In genomic region chr4:117890750-117891149, GRCm38 (mm10) we compare ENCODE assay signal across 11 mouse cellular contexts. TPM values are rescaled to one million over a fixed set of nuclear protein-coding genes. Genes with fewer than 3 reads are reported as not detected.
DNase-seq lines count a peak whose midpoint lies in the region; ATAC-seq and TF ChIP-seq lines count a peak whose summit lies in the region.
"Had no signal": no experiment of that assay in that cellular context is flagged by ENCODE, and none has a peak within 500 bp of the region (broad histone marks: within the 10 kb centered on the region; RNA-seq: fewer than 3 reads in every experiment).

No protein-coding gene starts in this region.

- H3K27ac ChIP-seq in kidney, embryonic 16.5 days (ENCODE audit: low read length): no peak overlapping the region
- no peak overlapping the region for H3K27ac ChIP-seq in embryonic facial prominence, embryonic 13.5 days
- H3K27ac ChIP-seq in hindbrain, postnatal 0 days: no peak overlapping the region
- H3K27ac ChIP-seq in midbrain, postnatal 0 days (ENCODE audit: low read depth, low read length): no peak overlapping the region

- H3K4me1 ChIP-seq in kidney, embryonic 16.5 days (ENCODE audit: insufficient read depth, low read length): peaks cover 20% of the 10 kb centered on the region
- H3K4me1 ChIP-seq in embryonic facial prominence, embryonic 13.5 days: peaks cover 21% of the 10 kb centered on the region
- peaks cover 11% of the 10 kb centered on the region; the same call in 1 of the 2 replicates for H3K4me1 ChIP-seq in hindbrain, postnatal 0 days (ENCODE audit: insufficient read depth, low read length)
- H3K4me1 ChIP-seq in midbrain, postnatal 0 days (ENCODE audit: insufficient read depth, low read length): peaks cover 10% of the 10 kb centered on the region; the same call in 1 of the 2 replicates

- DNase-seq in kidney, adult 9 months: no peak
- no peak for DNase-seq in hindbrain, postnatal 0 days (ENCODE audit: low spot score)
- DNase-seq in midbrain, postnatal 0 days (ENCODE audit: low spot score): no peak
- no peak for DNase-seq in adrenal gland, postnatal 4 days (ENCODE audit: low spot score in 2 of 2)
- no peak for DNase-seq in cerebellum, adult 8-10 months
- DNase-seq in urinary bladder, postnatal 4 days (ENCODE audit: low spot score in 2 of 2): no peak
- DNase-seq: kidney, postnatal 25 days had no signal

- peak overlapping the region; percentile 85 for H3K4me2 ChIP-seq in kidney, embryonic 16.5 days (replicated peaks; ENCODE audit: low read depth, low read length)
- H3K4me2 ChIP-seq in embryonic facial prominence, embryonic 13.5 days: peak overlapping the region; percentile 90
- H3K4me2 ChIP-seq in hindbrain, postnatal 0 days (ENCODE audit: low read depth, low read length): peak overlapping the region; percentile 97
- H3K4me2 ChIP-seq in midbrain, postnatal 0 days (ENCODE audit: low read depth, low read length, poor library complexity, severe bottlenecking): peak overlapping the region; percentile 97

- peaks cover 20% of the 10 kb centered on the region for H3K36me3 ChIP-seq in kidney, embryonic 16.5 days (ENCODE audit: insufficient read depth, low read length)
- peaks cover 27% of the 10 kb centered on the region for H3K36me3 ChIP-seq in embryonic facial prominence, embryonic 13.5 days
- H3K36me3 ChIP-seq in hindbrain, postnatal 0 days (ENCODE audit: insufficient read depth, low read length): peaks cover 30% of the 10 kb centered on the region
- peaks cover 20% of the 10 kb centered on the region for H3K36me3 ChIP-seq in midbrain, postnatal 0 days (ENCODE audit: insufficient read depth, low read length)

- no peak for TF ChIP-seq CTCF in hindbrain, postnatal 0 days (IDR thresholded peaks at IDR 0.05; ENCODE audit: low read depth)
- no peak for TF ChIP-seq CTCF in midbrain, postnatal 0 days (IDR thresholded peaks at IDR 0.05)

- peak overlapping the region; percentile 85 for H3K4me3 ChIP-seq in kidney, embryonic 16.5 days (ENCODE audit: low read length)
- peak overlapping the region; percentile 76 for H3K4me3 ChIP-seq in embryonic facial prominence, embryonic 13.5 days
- H3K4me3 ChIP-seq in hindbrain, postnatal 0 days (ENCODE audit: low read length): no peak overlapping the region
- H3K4me3 ChIP-seq in midbrain, postnatal 0 days (ENCODE audit: low read depth, low read length): no peak overlapping the region

- no peaks in the 10 kb centered on the region for H3K27me3 ChIP-seq in kidney, embryonic 16.5 days (ENCODE audit: insufficient read depth, low read length)
- H3K27me3 ChIP-seq in embryonic facial prominence, embryonic 13.5 days: no peaks in the 10 kb centered on the region
- no peaks in the 10 kb centered on the region for H3K27me3 ChIP-seq in hindbrain, postnatal 0 days (ENCODE audit: insufficient read depth, low read length)
- H3K27me3 ChIP-seq in midbrain, postnatal 0 days (ENCODE audit: insufficient read depth, low read length): no peaks in the 10 kb centered on the region
- H3K27me3 ChIP-seq: Patski had no signal

- no peak overlapping the region for H3K9ac ChIP-seq in kidney, embryonic 16.5 days (replicated peaks; ENCODE audit: low read length)
- H3K9ac ChIP-seq in embryonic facial prominence, embryonic 13.5 days: no peak overlapping the region
- H3K9ac ChIP-seq in hindbrain, postnatal 0 days (replicated peaks; ENCODE audit: low read length): 0 out of 2 replicates have a peak overlapping the region, but pooled peaks have one; percentile 57
- H3K9ac ChIP-seq in midbrain, postnatal 0 days (replicated peaks; ENCODE audit: low read length, poor library complexity, severe bottlenecking): no peak overlapping the region

- WGBS in kidney, embryonic 16.5 days: 80% methylated on average over 8 of the region's 8 CpGs
- WGBS in embryonic facial prominence, embryonic 13.5 days: 89% methylated on average over 8 of the region's 8 CpGs
- 62% methylated on average over 8 of the region's 8 CpGs for WGBS in hindbrain, postnatal 0 days
- 47% methylated on average over 8 of the region's 8 CpGs for WGBS in midbrain, postnatal 0 days

- no peaks in the 10 kb centered on the region for H3K9me3 ChIP-seq in kidney, embryonic 16.5 days (ENCODE audit: low read length)
- H3K9me3 ChIP-seq in embryonic facial prominence, embryonic 13.5 days: no peaks in the 10 kb centered on the region
- H3K9me3 ChIP-seq in hindbrain, postnatal 0 days (ENCODE audit: low read length): no peaks in the 10 kb centered on the region
- H3K9me3 ChIP-seq in midbrain, postnatal 0 days (ENCODE audit: low read length): no peaks in the 10 kb centered on the region

- no peak for ATAC-seq in kidney, embryonic 16.5 days (ENCODE audit: low FRiP score, low TSS enrichment)
- ATAC-seq in embryonic facial prominence, embryonic 13.5 days (ENCODE audit: insufficient number of reproducible peaks, insufficient read depth, low FRiP score, low TSS enrichment, low read depth): no peak
- ATAC-seq in hindbrain, postnatal 0 days: no peak
- no peak for ATAC-seq in midbrain, postnatal 0 days (ENCODE audit: low FRiP score)
- ATAC-seq: Patski had no signal

RNA-seq across cellular contexts. Expression of gene Dph2, which starts 1.1 kb away (rescaled TPM):
- 22.1 and 22.7 TPM in 2 replicates for polyA plus RNA-seq in kidney, embryonic 16.5 days (2015; fragmentation: Nextera tagmentation; extraction: Ambion mirVana)
- polyA plus RNA-seq in embryonic facial prominence, embryonic 13.5 days (2015; fragmentation: Nextera tagmentation; extraction: Ambion mirVana): 19.2 and 20.2 TPM in 2 replicates
- total RNA-seq in hindbrain, postnatal 0 days (2014; rRNA removed): 21.2 and 24.8 TPM in 2 replicates
- 13.5 and 14.1 TPM in 2 replicates for polyA plus RNA-seq in hindbrain, postnatal 0 days (2015; fragmentation: Nextera tagmentation; extraction: Ambion mirVana)
- total RNA-seq in midbrain, postnatal 0 days (2014; rRNA removed): 13.8 and 23.3 TPM in 2 replicates
- polyA plus RNA-seq in midbrain, postnatal 0 days (2015; fragmentation: Nextera tagmentation; extraction: Ambion mirVana): 13.3 and 15.9 TPM in 2 replicates
- 1 to 10 TPM; 9.6 to 9.8 TPM for total RNA-seq in adrenal gland, postnatal 4 days (2021)

RNA-seq across cellular contexts. Expression of gene Atp6v0b, which starts 3.6 kb away (rescaled TPM):
- 270 and 305 TPM in 2 replicates for polyA plus RNA-seq in kidney, embryonic 16.5 days (2015; fragmentation: Nextera tagmentation; extraction: Ambion mirVana)
- polyA plus RNA-seq in embryonic facial prominence, embryonic 13.5 days (2015; fragmentation: Nextera tagmentation; extraction: Ambion mirVana): 183 and 186 TPM in 2 replicates
- 579 and 615 TPM in 2 replicates for total RNA-seq in hindbrain, postnatal 0 days (2014; rRNA removed)
- polyA plus RNA-seq in hindbrain, postnatal 0 days (2015; fragmentation: Nextera tagmentation; extraction: Ambion mirVana): 637 and 643 TPM in 2 replicates
- 607 and 625 TPM in 2 replicates for total RNA-seq in midbrain, postnatal 0 days (2014; rRNA removed)
- polyA plus RNA-seq in midbrain, postnatal 0 days (2015; fragmentation: Nextera tagmentation; extraction: Ambion mirVana): 667 and 754 TPM in 2 replicates
- 100 to 1,000 TPM; 139 to 148 TPM for total RNA-seq in adrenal gland, postnatal 4 days (2021)

RNA-seq across cellular contexts. Expression of gene B4galt2, which starts 7.5 kb away (rescaled TPM):
- 18.0 TPM in 2 replicates for polyA plus RNA-seq in kidney, embryonic 16.5 days (2015; fragmentation: Nextera tagmentation; extraction: Ambion mirVana)
- polyA plus RNA-seq in embryonic facial prominence, embryonic 13.5 days (2015; fragmentation: Nextera tagmentation; extraction: Ambion mirVana): 33.8 and 38.7 TPM in 2 replicates
- total RNA-seq in hindbrain, postnatal 0 days (2014; rRNA removed): 286 and 304 TPM in 2 replicates
- 71.5 and 77.0 TPM in 2 replicates for polyA plus RNA-seq in hindbrain, postnatal 0 days (2015; fragmentation: Nextera tagmentation; extraction: Ambion mirVana)
- 238 and 337 TPM in 2 replicates for total RNA-seq in midbrain, postnatal 0 days (2014; rRNA removed)
- 86.8 and 92.9 TPM in 2 replicates for polyA plus RNA-seq in midbrain, postnatal 0 days (2015; fragmentation: Nextera tagmentation; extraction: Ambion mirVana)
- total RNA-seq in adrenal gland, postnatal 4 days (2021): 10 to 100 TPM; 32.6 to 34.6 TPM
- total RNA-seq: monocyte, adult 5-6 weeks had no signal

RNA-seq across cellular contexts. Expression of gene Ccdc24, which starts 18.4 kb away (rescaled TPM):
- polyA plus RNA-seq in kidney, embryonic 16.5 days (2015; fragmentation: Nextera tagmentation; extraction: Ambion mirVana): 1.2 and 2.4 TPM in 2 replicates
- polyA plus RNA-seq in embryonic facial prominence, embryonic 13.5 days (2015; fragmentation: Nextera tagmentation; extraction: Ambion mirVana): 1.9 and 2.3 TPM in 2 replicates
- total RNA-seq in hindbrain, postnatal 0 days (2014; rRNA removed): 2.0 and 3.4 TPM in 2 replicates
- polyA plus RNA-seq in hindbrain, postnatal 0 days (2015; fragmentation: Nextera tagmentation; extraction: Ambion mirVana): 1.7 and 2.2 TPM in 2 replicates
- total RNA-seq in midbrain, postnatal 0 days (2014; rRNA removed): 2.0 and 9.0 TPM in 2 replicates
- polyA plus RNA-seq in midbrain, postnatal 0 days (2015; fragmentation: Nextera tagmentation; extraction: Ambion mirVana): 1.2 and 1.4 TPM in 2 replicates
- total RNA-seq in adrenal gland, postnatal 4 days (2021): 1 to 10 TPM in 1 of 2 experiments, under 1 TPM in 1; 0.96 to 1.4 TPM
- total RNA-seq: monocyte, adult 5-6 weeks had no signal

RNA-seq across cellular contexts. Expression of gene Ipo13, which starts 24.0 kb away (rescaled TPM):
- 52.9 and 53.1 TPM in 2 replicates for polyA plus RNA-seq in kidney, embryonic 16.5 days (2015; fragmentation: Nextera tagmentation; extraction: Ambion mirVana)
- polyA plus RNA-seq in embryonic facial prominence, embryonic 13.5 days (2015; fragmentation: Nextera tagmentation; extraction: Ambion mirVana): 46.0 and 47.3 TPM in 2 replicates
- total RNA-seq in hindbrain, postnatal 0 days (2014; rRNA removed): 51.1 and 52.5 TPM in 2 replicates
- 48.7 and 50.0 TPM in 2 replicates for polyA plus RNA-seq in hindbrain, postnatal 0 days (2015; fragmentation: Nextera tagmentation; extraction: Ambion mirVana)
- total RNA-seq in midbrain, postnatal 0 days (2014; rRNA removed): 30.8 and 39.9 TPM in 2 replicates
- 46.0 and 52.4 TPM in 2 replicates for polyA plus RNA-seq in midbrain, postnatal 0 days (2015; fragmentation: Nextera tagmentation; extraction: Ambion mirVana)
- 10 to 100 TPM; 43.9 to 45.1 TPM for total RNA-seq in adrenal gland, postnatal 4 days (2021)

Comparison
In these comparisons a context has a peak if more than half of its experiments do, and no peak if none do; other contexts are left out.
1. H3K4me3 ChIP-seq: peak in kidney, embryonic 16.5 days (single experiment) and embryonic facial prominence, embryonic 13.5 days (single experiment); none in hindbrain, postnatal 0 days (single experiment) and midbrain, postnatal 0 days (single experiment).
2. Peak in every context shown above with its lines, with median percentiles within 50 percentile points of each other: H3K4me2 ChIP-seq.